9 mouse cellular contexts compared by ENCODE assay signal in the genomic region with DNA sequence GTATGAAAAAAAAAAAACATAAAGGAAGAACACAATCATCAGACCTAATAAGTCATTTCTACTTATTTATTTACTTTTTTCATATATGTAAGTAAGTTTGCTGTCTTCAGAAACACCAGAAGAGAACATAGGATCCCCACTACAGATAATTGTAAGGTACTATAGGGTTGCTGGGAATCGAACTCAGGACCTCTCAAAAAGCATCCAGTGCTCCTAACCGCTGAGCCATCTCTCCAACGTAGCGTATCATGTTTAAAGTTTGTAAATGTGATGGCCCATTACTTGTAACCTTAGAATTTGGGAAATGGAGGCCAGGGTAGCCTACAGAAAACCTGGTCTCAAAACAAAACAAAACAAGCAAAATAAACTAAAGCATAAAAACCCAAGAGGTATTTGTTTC. TPM values are rescaled to one million over a fixed set of nuclear protein-coding genes. Genes with fewer than 3 reads are reported as not detected.
DNase-seq lines count a peak whose midpoint lies in the region; ATAC-seq and TF ChIP-seq lines count a peak whose summit lies in the region.
"Had no signal": no experiment of that assay in that cellular context is flagged by ENCODE, and none has a peak within 500 bp of the region (broad histone marks: within the 10 kb centered on the region; RNA-seq: fewer than 3 reads in every experiment).

No protein-coding gene starts in this region.

- intact Hi-C loops in left cerebral cortex, postnatal 10 days (cut with DNase I) = no loop called here

- 26% methylated on average over 4 of the region's 4 CpGs for WGBS in lung, embryonic 14.5 days
- 12% methylated on average over 4 of the region's 4 CpGs for WGBS in hindbrain, embryonic 12.5 days
- WGBS in midbrain, postnatal 0 days = 20% methylated on average over 4 of the region's 4 CpGs

- H3K36me3 ChIP-seq in lung, embryonic 14.5 days (ENCODE audit: insufficient read depth) = no peaks in the 10 kb centered on the region
- no peaks in the 10 kb centered on the region for H3K36me3 ChIP-seq in hindbrain, embryonic 12.5 days
- no peaks in the 10 kb centered on the region for H3K36me3 ChIP-seq in midbrain, postnatal 0 days (ENCODE audit: insufficient read depth, low read length)

- no peak for ATAC-seq in lung, embryonic 14.5 days (ENCODE audit: insufficient read depth)
- ATAC-seq in hindbrain, embryonic 12.5 days (ENCODE audit: low FRiP score) = no peak
- no peak for ATAC-seq in midbrain, postnatal 0 days (ENCODE audit: low FRiP score)

- H3K4me1 ChIP-seq in lung, embryonic 14.5 days (ENCODE audit: insufficient read depth) = no peaks in the 10 kb centered on the region; the same call in 1 of the 2 replicates
- H3K4me1 ChIP-seq in hindbrain, embryonic 12.5 days = 0 out of 2 replicates have a peak, but pooled peaks cover 3% of the 10 kb centered on the region
- H3K4me1 ChIP-seq in midbrain, postnatal 0 days (ENCODE audit: insufficient read depth, low read length) = no peaks in the 10 kb centered on the region

- 0 out of 2 replicates have a peak overlapping the region, but pooled peaks have one; percentile 35 for H3K9ac ChIP-seq in lung, embryonic 14.5 days
- H3K9ac ChIP-seq in hindbrain, embryonic 12.5 days = no peak overlapping the region
- no peak overlapping the region for H3K9ac ChIP-seq in midbrain, postnatal 0 days (replicated peaks; ENCODE audit: low read length, poor library complexity, severe bottlenecking)

- TF ChIP-seq CTCF in lung, embryonic 14.5 days (IDR thresholded peaks at IDR 0.05; ENCODE audit: low read depth) = no peak
- no peak for TF ChIP-seq CTCF in midbrain, postnatal 0 days (IDR thresholded peaks at IDR 0.05)

- H3K27me3 ChIP-seq in lung, embryonic 14.5 days (ENCODE audit: insufficient read depth, low read length) = no peaks in the 10 kb centered on the region
- peaks cover 12% of the 10 kb centered on the region; the same call in 1 of the 2 replicates for H3K27me3 ChIP-seq in hindbrain, embryonic 12.5 days
- peaks cover 5% of the 10 kb centered on the region; the same call in 1 of the 2 replicates for H3K27me3 ChIP-seq in midbrain, postnatal 0 days (ENCODE audit: insufficient read depth, low read length)

- DNase-seq in lung, embryonic 14.5 days = peak; percentile 34
- DNase-seq in lung, postnatal 36 days = no peak
- peak; percentile 81 for DNase-seq in embryo, embryonic 9.5 days (ENCODE audit: extremely low spot score)
- DNase-seq in midbrain, postnatal 0 days (ENCODE audit: low spot score) = no peak
- no peak for DNase-seq in left cerebral cortex, postnatal 10 days (ENCODE audit: extremely low spot score in 1 of 2, low spot score in 2 of 2)
- DNase-seq in lung, postnatal 4 days = no peak
- DNase-seq: kidney, postnatal 14 days had no signal

- H3K4me2 ChIP-seq in lung, embryonic 14.5 days = peak overlapping the region; percentile 45
- peak overlapping the region; percentile 26; the same call in 1 of the 2 replicates for H3K4me2 ChIP-seq in hindbrain, embryonic 12.5 days (replicated peaks)
- H3K4me2 ChIP-seq in midbrain, postnatal 0 days (ENCODE audit: low read depth, low read length, poor library complexity, severe bottlenecking) = peak overlapping the region; percentile 22; the same call in 1 of the 2 replicates

- no peak overlapping the region for H3K4me3 ChIP-seq in lung, embryonic 14.5 days (ENCODE audit: low read depth, low read length)
- no peak overlapping the region for H3K4me3 ChIP-seq in hindbrain, embryonic 12.5 days
- peak overlapping the region; percentile 20; the same call in 1 of the 2 replicates for H3K4me3 ChIP-seq in midbrain, postnatal 0 days (ENCODE audit: low read depth, low read length)

- H3K9me3 ChIP-seq in lung, embryonic 14.5 days (ENCODE audit: low read depth, low read length) = no peaks in the 10 kb centered on the region
- H3K9me3 ChIP-seq in hindbrain, embryonic 12.5 days (replicated peaks) = no peaks in the 10 kb centered on the region
- H3K9me3 ChIP-seq in midbrain, postnatal 0 days (ENCODE audit: low read length) = no peaks in the 10 kb centered on the region

- H3K27ac ChIP-seq in lung, embryonic 14.5 days (ENCODE audit: low read depth) = no peak overlapping the region
- no peak overlapping the region for H3K27ac ChIP-seq in hindbrain, embryonic 12.5 days
- no peak overlapping the region for H3K27ac ChIP-seq in midbrain, postnatal 0 days (ENCODE audit: low read depth, low read length)

RNA-seq across cellular contexts. Expression of a gene that starts 25.0 kb away (rescaled TPM):
- polyA plus RNA-seq in lung, embryonic 14.5 days (2014; fragmentation: Nextera tagmentation; extraction: Ambion mirVana) = not detected in 2 replicates
- polyA plus RNA-seq in hindbrain, embryonic 12.5 days (2016; fragmentation: Nextera tagmentation; extraction: Ambion mirVana) = not detected in 2 replicates
- total RNA-seq in midbrain, postnatal 0 days (2014; rRNA removed) = not detected in 2 replicates
- not detected in 2 replicates for polyA plus RNA-seq in midbrain, postnatal 0 days (2015; fragmentation: Nextera tagmentation; extraction: Ambion mirVana)
- total RNA-seq in left cerebral cortex, postnatal 10 days (2021) = not detected
- polyA plus RNA-seq: liver, embryonic 16.5 days had no signal

RNA-seq across cellular contexts. Expression of a gene that starts 44.4 kb away (rescaled TPM):
- polyA plus RNA-seq in lung, embryonic 14.5 days (2014; fragmentation: Nextera tagmentation; extraction: Ambion mirVana) = not detected in 2 replicates
- polyA plus RNA-seq in hindbrain, embryonic 12.5 days (2016; fragmentation: Nextera tagmentation; extraction: Ambion mirVana) = 0.85 TPM in 1 of 2 replicates, not detected in the other
- total RNA-seq in midbrain, postnatal 0 days (2014; rRNA removed) = not detected in 2 replicates
- polyA plus RNA-seq in midbrain, postnatal 0 days (2015; fragmentation: Nextera tagmentation; extraction: Ambion mirVana) = 0.26 and 0.58 TPM in 2 replicates
- total RNA-seq in left cerebral cortex, postnatal 10 days (2021) = not detected
- polyA plus RNA-seq: liver, embryonic 16.5 days had no signal

Comparison
In these comparisons a context has a peak if more than half of its experiments do, and no peak if none do; other contexts are left out.
1. DNase-seq: peak in lung, embryonic 14.5 days (single experiment) and embryo, embryonic 9.5 days (single experiment); none in lung, postnatal 36 days (single experiment), midbrain, postnatal 0 days (single experiment), left cerebral cortex, postnatal 10 days (0 of 2) and lung, postnatal 4 days (0 of 2).
2. Peak in every context shown above with its lines, with median percentiles within 50 percentile points of each other: H3K4me2 ChIP-seq.